Mouse (Mus musculus): Measurements from ENCODE around the gene Cadm1.

- TF ChIP-seq POLR2A (IDR thresholded peaks at IDR 0.05; ENCODE audit: low read depth, low read length) = no peak
- no peak for TF ChIP-seq CTCF (IDR thresholded peaks at IDR 0.05; ENCODE audit: extremely low read depth, insufficient read length, insufficient replicate concordance, low read depth, low read length)
These were observed 181.0 kb downstream of the Cadm1 start for GRCm38 (mm10) chr9:47710946-47711345.
